Comparison of ENCODE assay signal across 25 mouse cellular contexts in the genomic region with DNA sequence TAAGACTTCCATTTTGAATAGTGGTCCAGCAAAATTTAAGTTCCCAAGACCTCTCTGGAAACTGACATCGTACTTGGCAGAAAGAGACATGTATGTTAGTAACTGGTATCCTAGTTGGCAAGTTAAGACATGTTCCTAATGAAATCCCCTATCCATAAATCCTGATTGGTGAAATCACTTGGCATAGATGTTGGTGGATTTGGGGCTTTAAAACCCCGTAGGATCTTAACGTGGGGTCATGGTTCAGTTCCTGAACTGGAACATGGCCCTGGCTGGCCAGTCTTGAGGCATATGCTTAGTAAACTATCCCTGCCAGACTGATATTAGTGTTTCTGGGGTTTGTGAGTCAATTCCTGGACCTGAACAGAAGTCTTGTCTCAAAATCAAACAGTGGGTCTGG. TPM values are rescaled to one million over a fixed set of nuclear protein-coding genes. Genes with fewer than 3 reads are reported as not detected.
DNase-seq lines count a peak whose midpoint lies in the region; ATAC-seq and TF ChIP-seq lines count a peak whose summit lies in the region.
"Had no signal": no experiment of that assay in that cellular context is flagged by ENCODE, and none has a peak within 500 bp of the region (broad histone marks: within the 10 kb centered on the region; RNA-seq: fewer than 3 reads in every experiment).

No protein-coding gene starts in this region.

- TF ChIP-seq CTCF in liver, adult 2 months (IDR thresholded peaks at IDR 0.05; ENCODE audit: low read depth, low read length): no peak

- H3K4me2 ChIP-seq in liver, embryonic 11.5 days: no peak overlapping the region
- H3K4me2 ChIP-seq: embryonic facial prominence, embryonic 12.5 days; forebrain, embryonic 12.5 days had no signal

- ATAC-seq in liver, embryonic 11.5 days (replicated peaks; ENCODE audit: low FRiP score): no peak
- ATAC-seq: CD4-positive, CD25-positive, alpha-beta regulatory T cell, adult 4 months; forebrain, embryonic 14.5 days; forebrain, embryonic 16.5 days had no signal

- no peaks in the 10 kb centered on the region for H3K79me2 ChIP-seq in liver, adult 2 months (ENCODE audit: control insufficient read depth, insufficient read depth, low read length)

- no peak overlapping the region for H3K4me3 ChIP-seq in liver, adult 2 months (ENCODE audit: insufficient read depth, low read depth, low read length)
- H3K4me3 ChIP-seq in liver, embryonic 11.5 days (ENCODE audit: low read depth, low read length): no peak overlapping the region
- no peak overlapping the region for H3K4me3 ChIP-seq in brown adipose tissue, adult 24 weeks (ENCODE audit: insufficient read depth, low read depth, low read length)
- H3K4me3 ChIP-seq: embryonic facial prominence, embryonic 10.5 days; embryonic facial prominence, embryonic 12.5 days; forebrain, embryonic 10.5 days; forebrain, embryonic 12.5 days had no signal

- WGBS in liver, adult 2 months: 50% methylated on average over 3 of the region's 3 CpGs
- WGBS in liver, embryonic 11.5 days: 91% methylated on average over 3 of the region's 3 CpGs

- H3K4me1 ChIP-seq in liver, adult 2 months (ENCODE audit: control insufficient read depth, insufficient read depth, low read length): peaks cover 4% of the 10 kb centered on the region; the same call in 1 of the 2 replicates
- no peaks in the 10 kb centered on the region for H3K4me1 ChIP-seq in liver, embryonic 11.5 days (replicated peaks; ENCODE audit: control insufficient read depth, insufficient read depth, low read length)
- peaks cover 4% of the 10 kb centered on the region for H3K4me1 ChIP-seq in brown adipose tissue, adult 24 weeks (ENCODE audit: control insufficient read depth, insufficient read depth, insufficient read length, low read length)
- H3K4me1 ChIP-seq: embryonic facial prominence, embryonic 10.5 days; embryonic facial prominence, embryonic 12.5 days; forebrain, embryonic 10.5 days; forebrain, embryonic 12.5 days had no signal

- no peak for DNase-seq in liver, adult 2 months (ENCODE audit: extremely low read depth, low read depth, low spot score)
- DNase-seq in liver, embryonic 11.5 days (ENCODE audit: low spot score): no peak
- peak; percentile 18 for DNase-seq in NIH3T3 (ENCODE audit: low read depth)
- DNase-seq in gonadal fat pad, adult 2 months (ENCODE audit: low read depth): peak; percentile 80
- no peak for DNase-seq in cerebellum, adult 11 months
- no peak for DNase-seq in thymus, postnatal 4 days
- DNase-seq: adrenal gland, adult 8-10 months; adrenal gland, postnatal 14 days; adrenal gland, postnatal 36 days; B cell, adult 2 months; cerebellum, adult 11-12 months; cerebellum, adult 2 months; cerebellum, adult 9-10 months; cerebellum, postnatal 10 days; cerebellum, postnatal 25 days had no signal

- H3K36me3 ChIP-seq in liver, adult 2 months (ENCODE audit: control insufficient read depth, insufficient read depth, low read length): no peaks in the 10 kb centered on the region
- H3K36me3 ChIP-seq in liver, embryonic 11.5 days (ENCODE audit: control insufficient read depth, insufficient read depth, low read length): no peaks in the 10 kb centered on the region
- H3K36me3 ChIP-seq: embryonic facial prominence, embryonic 10.5 days; embryonic facial prominence, embryonic 12.5 days; forebrain, embryonic 10.5 days; forebrain, embryonic 12.5 days; G1E had no signal

- peak overlapping the region; percentile 44 for H3K27ac ChIP-seq in liver, adult 2 months (replicated peaks; ENCODE audit: insufficient read depth, low read depth, low read length)
- no peak overlapping the region for H3K27ac ChIP-seq in liver, embryonic 11.5 days (ENCODE audit: low read depth, low read length)
- 0 out of 2 replicates have a peak overlapping the region, but pooled peaks have one; percentile 18 for H3K27ac ChIP-seq in brown adipose tissue, adult 24 weeks (replicated peaks; ENCODE audit: low read depth, low read length)
- H3K27ac ChIP-seq: embryonic facial prominence, embryonic 10.5 days; embryonic facial prominence, embryonic 12.5 days; forebrain, embryonic 10.5 days; forebrain, embryonic 12.5 days had no signal

- TF ChIP-seq POLR2A in liver, adult 2 months (IDR thresholded peaks at IDR 0.05; ENCODE audit: extremely low read depth, insufficient read depth, low read length): no peak

- H3K9ac ChIP-seq in liver, adult 2 months (ENCODE audit: low read depth, low read length): no peak overlapping the region
- H3K9ac ChIP-seq in liver, embryonic 11.5 days (ENCODE audit: low read depth, low read length): no peak overlapping the region
- H3K9ac ChIP-seq: embryonic facial prominence, embryonic 12.5 days; forebrain, embryonic 12.5 days had no signal

- no peaks in the 10 kb centered on the region for H3K9me3 ChIP-seq in liver, embryonic 11.5 days (ENCODE audit: control insufficient read depth, low read length)
- H3K9me3 ChIP-seq: embryonic facial prominence, embryonic 10.5 days; embryonic facial prominence, embryonic 12.5 days; forebrain, embryonic 10.5 days; forebrain, embryonic 12.5 days had no signal

- H3K27me3 ChIP-seq in liver, adult 2 months (ENCODE audit: control insufficient read depth, insufficient read depth, low read length): no peaks in the 10 kb centered on the region
- H3K27me3 ChIP-seq in liver, embryonic 11.5 days (replicated peaks; ENCODE audit: control insufficient read depth, insufficient read depth, low read length): no peaks in the 10 kb centered on the region
- H3K27me3 ChIP-seq: CH12.LX; embryonic facial prominence, embryonic 12.5 days; forebrain, embryonic 12.5 days had no signal

RNA-seq across cellular contexts. Expression of a gene that starts 14.9 kb away (rescaled TPM):
- 67.5 and 116 TPM in 2 replicates for total RNA-seq in liver, adult 2 months (2014; rRNA removed)
- polyA plus RNA-seq in liver, adult 2 months (2012; rRNA removed): 14.5 and 23.1 TPM in 2 replicates
- 3.3 and 3.7 TPM in 2 replicates for polyA plus RNA-seq in liver, embryonic 11.5 days (2014; fragmentation: Nextera tagmentation; extraction: Ambion mirVana)
- 29.9 and 41.0 TPM in 2 replicates for polyA plus RNA-seq in brown adipose tissue, adult 24 weeks (2012; ENCODE audit: insufficient read depth, insufficient read length, missing spikeins)
- polyA plus RNA-seq in gonadal fat pad, adult 2 months (2012; rRNA removed): 17.0 and 22.4 TPM in 2 replicates

Comparison
In these comparisons a context has a peak if more than half of its experiments do, and no peak if none do; other contexts are left out.
1. DNase-seq: peak in NIH3T3 (single experiment) and gonadal fat pad, adult 2 months (single experiment); none in liver, adult 2 months (single experiment), liver, embryonic 11.5 days (single experiment), cerebellum, adult 11 months (single experiment) and thymus, postnatal 4 days (single experiment).